ENCODE assay signal across 19 mouse cellular contexts in the genomic region with DNA sequence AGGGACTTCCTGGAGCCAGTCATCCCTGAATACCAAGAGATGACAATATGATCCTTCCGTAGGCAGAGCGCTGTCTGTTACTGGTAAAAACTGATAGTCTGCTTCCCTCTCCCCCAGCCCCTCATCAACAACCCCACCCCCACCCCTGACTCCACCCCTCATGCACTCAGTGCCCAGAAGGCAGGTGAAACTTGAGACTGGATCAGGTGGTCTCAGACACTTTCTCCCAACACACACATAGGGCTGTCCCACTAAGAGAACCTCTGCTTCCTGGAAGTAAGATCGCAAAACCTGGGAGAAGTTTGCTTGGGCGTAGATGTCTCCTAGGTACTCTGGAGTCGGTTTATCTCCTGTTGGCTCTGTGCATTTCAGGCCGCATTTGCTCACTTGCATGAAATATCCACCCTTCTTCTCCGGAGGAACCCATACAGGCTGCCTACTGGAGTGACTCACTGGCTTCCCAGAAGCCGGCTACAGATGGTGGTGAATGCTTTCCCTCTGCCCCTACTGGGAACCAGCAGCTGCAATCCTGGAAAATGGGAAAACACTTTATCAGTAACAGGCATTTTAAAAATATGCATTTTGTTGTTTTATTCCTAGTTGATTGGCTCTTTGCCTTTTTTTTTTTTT. TPM values are rescaled to one million over a fixed set of nuclear protein-coding genes. Genes with fewer than 3 reads are reported as not detected.
A peak's percentile ranks its signal among the peaks of the same experiment; 100 is the strongest.
DNase-seq lines count a peak whose midpoint lies in the region; ATAC-seq lines count a peak whose summit lies in the region.
"Had no signal": no experiment of that assay in that cellular context is flagged by ENCODE, and none has a peak within 500 bp of the region (broad histone marks: within the 10 kb centered on the region; RNA-seq: fewer than 3 reads in every experiment).

No protein-coding gene starts in this region.

- no peak overlapping the region for H3K9ac ChIP-seq in kidney, embryonic 15.5 days
- H3K9ac ChIP-seq: hindbrain, embryonic 12.5 days; liver, embryonic 13.5 days had no signal

- H3K4me1 ChIP-seq in kidney, embryonic 15.5 days = peaks cover 3% of the 10 kb centered on the region; the same call in 1 of the 2 replicates
- H3K4me1 ChIP-seq: liver, embryonic 13.5 days had no signal

- no peak overlapping the region for H3K27ac ChIP-seq in kidney, embryonic 15.5 days
- H3K27ac ChIP-seq: hindbrain, embryonic 12.5 days; liver, embryonic 13.5 days had no signal

- H3K9me3 ChIP-seq in kidney, embryonic 15.5 days (replicated peaks) = no peaks in the 10 kb centered on the region
- H3K9me3 ChIP-seq: hindbrain, embryonic 12.5 days; liver, embryonic 13.5 days had no signal

- H3K36me3 ChIP-seq in kidney, embryonic 15.5 days = no peaks in the 10 kb centered on the region
- H3K36me3 ChIP-seq: hindbrain, embryonic 12.5 days; liver, embryonic 13.5 days had no signal

- H3K4me2 ChIP-seq in kidney, embryonic 15.5 days = no peak overlapping the region
- H3K4me2 ChIP-seq: hindbrain, embryonic 12.5 days; liver, embryonic 13.5 days had no signal

- H3K4me3 ChIP-seq in kidney, embryonic 15.5 days (replicated peaks) = no peak overlapping the region
- H3K4me3 ChIP-seq: hindbrain, embryonic 12.5 days; liver, embryonic 13.5 days had no signal

- ATAC-seq in kidney, embryonic 15.5 days (replicated peaks; ENCODE audit: low FRiP score) = no peak
- ATAC-seq: forebrain, embryonic 14.5 days; inflammation-experienced regulatory T-cells, adult 6 months; lung, postnatal 0 days had no signal

- DNase-seq in layer of hippocampus, adult 11-12 months (ENCODE audit: low spot score) = peak; percentile 44
- no peak for DNase-seq in layer of hippocampus, postnatal 10 days (ENCODE audit: low spot score in 2 of 2)
- DNase-seq in 3T3-L1 (ENCODE audit: low read depth, low spot score) = peak; percentile 18
- DNase-seq in ES-CJ7 (ENCODE audit: low read depth, low spot score) = peak; percentile 73
- peak; percentile 9 for DNase-seq in layer of hippocampus, adult 9-10 months (ENCODE audit: low spot score)
- DNase-seq in yolk sac, embryonic 10.5 days (ENCODE audit: low spot score) = no peak
- DNase-seq: adrenal gland, adult 8-10 months; cerebellum, adult 11 months; cerebellum, postnatal 25 days; gastrocnemius, postnatal 14 days; kidney, adult 9 months; left cerebral cortex, postnatal 4 days; liver, embryonic 13.5 days; thymus, adult 18-20 months had no signal

- no peaks in the 10 kb centered on the region for H3K27me3 ChIP-seq in kidney, embryonic 15.5 days
- H3K27me3 ChIP-seq: hindbrain, embryonic 12.5 days; liver, embryonic 13.5 days had no signal

- WGBS in kidney, embryonic 15.5 days = 61% methylated on average over 8 of the region's 8 CpGs

RNA-seq across cellular contexts. Expression of gene Epas1, which starts 28.6 kb away (rescaled TPM):
- total RNA-seq in layer of hippocampus, postnatal 10 days (2021) = 10 to 100 TPM; 86.1 to 91.6 TPM
- 8.4 and 9.5 TPM in 2 replicates for polyA plus RNA-seq in kidney, embryonic 15.5 days (2015; fragmentation: Nextera tagmentation; extraction: Ambion mirVana)

Comparison
In these comparisons a context has a peak if more than half of its experiments do, and no peak if none do; other contexts are left out.
1. DNase-seq: peak in layer of hippocampus, adult 11-12 months (single experiment), 3T3-L1 (single experiment), ES-CJ7 (single experiment) and layer of hippocampus, adult 9-10 months (single experiment); none in layer of hippocampus, postnatal 10 days (0 of 2) and yolk sac, embryonic 10.5 days (single experiment).